Mouse (Mus musculus) right cerebral cortex, postnatal 36 days (tissue): Measurements from ENCODE around the gene Ccr6.

Experiments
- DNase-seq, 2 experiments: peaks; one replicate each; pipeline ENCODE4 v3.0.0; 2022; ENCODE audit warnings: low spot score in 2 of 2, mixed read lengths in 1 of 2

The Ccr6 gene

DNA sequence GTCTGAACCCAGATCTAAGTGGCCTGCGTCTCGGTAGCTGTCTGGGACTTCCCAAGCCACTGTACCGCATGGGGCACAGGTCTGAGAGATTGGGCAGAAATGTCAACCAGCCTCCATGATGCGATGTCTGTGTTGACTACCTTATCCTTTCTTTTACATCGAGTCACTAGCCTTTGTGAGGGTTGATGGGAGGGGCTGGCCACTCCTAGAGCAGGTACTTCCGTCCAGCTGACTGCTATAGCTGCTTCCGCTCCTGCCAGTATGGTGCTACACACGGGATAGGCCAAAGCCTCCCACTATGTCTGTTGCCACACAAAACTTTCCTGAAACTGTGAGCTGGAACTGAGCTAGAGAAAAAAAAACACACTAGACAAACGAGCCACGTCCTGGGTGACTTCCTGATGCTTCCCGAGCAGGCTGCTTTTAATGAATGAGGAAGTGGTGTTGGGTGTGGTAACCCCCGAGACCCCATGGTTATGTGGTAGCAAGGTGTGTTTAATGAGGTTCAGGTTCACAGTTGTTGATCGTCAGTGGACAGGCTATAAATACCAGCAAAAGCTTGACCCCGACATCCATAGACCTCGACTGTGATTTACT is 2.1 kb upstream of the Ccr6 start:
- no peak for DNase-seq

DNA sequence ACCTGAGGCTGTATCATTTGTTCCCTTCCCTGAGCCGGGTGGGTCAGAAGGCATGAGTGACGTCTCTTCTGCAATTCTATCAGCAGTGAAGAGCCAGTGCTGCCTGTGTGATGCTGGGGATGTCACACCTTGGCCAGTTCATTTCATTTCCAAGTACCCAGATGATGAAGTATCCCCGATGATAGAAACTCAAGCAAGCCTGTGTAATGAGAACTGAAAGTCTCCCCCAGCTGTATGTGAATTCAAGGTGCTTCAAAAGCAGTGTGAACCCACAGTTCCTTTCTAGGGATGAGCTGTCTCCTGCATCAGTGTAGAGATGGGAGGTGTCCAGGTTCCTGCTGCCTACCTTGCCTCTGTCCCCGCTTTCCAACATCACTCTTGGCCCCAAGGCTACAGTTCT is 1.3 kb upstream of the Ccr6 start:
- no peak for DNase-seq

DNA sequence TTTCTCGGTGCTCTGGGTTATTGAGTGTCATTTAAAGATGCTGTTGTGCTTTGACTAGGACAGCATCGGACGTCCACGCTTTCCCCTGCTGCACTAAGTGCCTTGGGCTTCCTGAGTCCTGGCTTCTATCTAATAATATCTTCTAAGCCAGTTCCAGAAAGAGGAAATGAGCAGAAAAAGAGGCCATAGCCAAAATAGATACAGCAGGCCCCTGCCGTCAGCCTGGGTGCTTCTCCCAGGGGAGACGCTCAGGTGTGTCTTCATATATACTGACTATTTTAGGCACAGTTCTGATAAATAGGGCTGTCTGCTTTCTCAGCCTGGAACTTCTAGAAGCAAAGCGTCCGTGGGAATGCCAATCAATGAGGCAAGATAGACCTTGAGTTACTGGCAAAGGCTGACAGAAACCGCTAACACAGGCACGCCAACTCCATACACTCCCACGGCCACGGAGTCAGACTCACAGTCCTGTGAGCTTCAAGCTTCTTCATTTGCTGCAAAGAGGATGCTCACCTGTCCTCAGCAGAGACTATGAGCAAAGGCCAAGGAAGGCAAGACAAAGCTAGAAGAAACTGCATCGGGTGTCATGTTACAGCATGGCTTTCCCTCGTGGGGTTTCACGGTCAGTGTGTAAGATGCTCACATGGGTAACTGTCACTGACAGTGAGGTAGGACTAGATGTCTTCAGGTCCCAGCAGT is 2.3 kb downstream of the Ccr6 start:
- no peak for DNase-seq

DNA sequence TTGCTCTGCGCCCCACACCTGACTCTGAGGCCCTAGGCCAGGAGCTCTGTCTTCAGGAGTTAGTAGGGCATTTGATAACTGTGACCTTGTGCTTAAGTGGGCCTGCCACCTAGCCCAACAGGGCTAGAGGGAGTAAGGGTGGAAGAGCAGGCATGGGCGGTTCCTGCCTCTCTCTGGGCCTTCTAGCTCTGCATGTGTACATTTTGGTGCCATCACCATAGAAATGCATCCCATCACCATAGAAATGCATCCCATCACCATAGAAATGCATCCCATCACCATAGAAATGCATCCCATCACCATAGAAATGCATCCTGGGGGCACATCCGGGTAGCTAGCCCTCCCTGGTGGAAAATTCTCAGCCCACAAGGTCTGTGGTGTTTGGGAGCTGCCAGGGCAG is 3.7 kb downstream of the Ccr6 start:
- no peak for DNase-seq

DNA sequence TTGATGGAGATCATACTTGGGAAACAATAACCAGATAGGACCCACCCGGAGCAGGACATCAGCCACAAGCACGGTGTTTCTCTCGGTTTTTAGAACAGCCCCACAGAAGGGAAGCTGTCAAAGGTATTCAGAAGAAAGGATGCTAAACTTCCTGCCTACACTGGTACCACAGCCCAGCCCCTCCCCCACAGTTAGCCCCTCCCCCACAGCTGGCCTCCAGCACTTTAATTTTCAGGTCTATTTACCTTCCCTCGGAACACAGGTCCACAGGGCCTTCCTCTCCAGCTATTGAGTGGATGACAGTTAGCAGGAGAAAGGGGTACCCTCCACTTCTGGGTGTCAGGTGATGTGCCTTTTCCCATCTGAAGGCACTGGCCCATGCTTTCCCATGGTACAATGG is 4.7 kb downstream of the Ccr6 start:
- no peak for DNase-seq

DNA sequence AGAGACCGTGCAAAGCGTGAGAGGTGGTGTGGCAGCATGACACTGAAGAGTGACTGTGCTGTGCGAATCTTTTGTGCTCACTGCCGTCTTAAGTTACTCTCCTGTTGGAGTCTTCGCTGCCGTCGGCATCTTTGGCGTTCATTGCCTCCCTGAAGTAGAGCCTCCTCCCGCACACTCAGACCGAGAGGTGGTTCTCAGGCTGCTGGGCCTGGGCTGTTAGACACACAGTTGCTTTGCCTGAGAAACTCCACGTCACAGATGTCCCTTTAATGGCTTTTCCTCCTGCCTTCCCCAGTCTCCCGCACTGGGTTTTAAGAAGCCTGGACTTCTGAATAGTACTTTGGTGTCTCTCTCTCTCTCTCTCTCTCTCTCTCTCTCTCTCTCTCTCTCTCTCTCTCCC is 5.8 kb downstream of the Ccr6 start:
- no peak for DNase-seq

DNA sequence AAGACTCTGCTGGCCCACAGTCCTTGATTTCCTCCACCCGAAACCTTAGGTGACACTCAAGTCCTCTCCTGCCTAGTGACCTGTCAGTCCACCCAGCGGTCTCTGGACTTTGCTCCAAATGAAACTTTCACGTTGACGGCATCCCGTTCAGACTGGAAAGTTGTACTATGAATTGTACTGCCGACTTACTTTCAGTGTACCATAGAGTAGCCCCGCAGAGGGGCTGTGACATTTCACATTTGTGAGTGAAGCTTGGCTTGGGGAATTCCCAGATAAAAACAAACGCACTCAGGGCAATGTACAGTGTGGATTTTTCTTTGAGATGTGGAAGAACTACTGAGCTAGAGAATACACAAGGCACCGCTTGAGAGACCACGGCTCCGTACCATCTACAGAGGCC is 6.3 kb downstream of the Ccr6 start:
- DNase-seq, result no peak

DNA sequence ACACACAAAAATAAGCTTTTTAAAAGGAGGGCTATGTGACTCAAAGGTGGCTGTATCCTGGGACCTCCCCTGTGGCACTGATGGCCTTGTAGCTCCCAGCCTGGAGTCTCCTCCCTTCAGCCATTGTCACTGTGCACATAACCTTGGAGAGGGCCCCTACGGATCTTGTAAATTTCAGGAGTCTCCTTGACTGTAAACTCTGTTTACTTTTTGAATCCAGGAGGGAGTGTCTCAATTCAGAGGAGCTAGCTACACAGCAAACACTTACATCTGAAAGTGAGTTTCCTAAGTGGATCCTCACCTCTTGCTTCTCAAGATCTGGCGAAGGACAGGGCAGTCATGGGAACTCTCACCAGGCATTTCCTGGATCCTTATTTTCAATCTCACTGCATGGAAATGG is 8.3 kb downstream of the Ccr6 start:
- DNase-seq, result no peak

DNA sequence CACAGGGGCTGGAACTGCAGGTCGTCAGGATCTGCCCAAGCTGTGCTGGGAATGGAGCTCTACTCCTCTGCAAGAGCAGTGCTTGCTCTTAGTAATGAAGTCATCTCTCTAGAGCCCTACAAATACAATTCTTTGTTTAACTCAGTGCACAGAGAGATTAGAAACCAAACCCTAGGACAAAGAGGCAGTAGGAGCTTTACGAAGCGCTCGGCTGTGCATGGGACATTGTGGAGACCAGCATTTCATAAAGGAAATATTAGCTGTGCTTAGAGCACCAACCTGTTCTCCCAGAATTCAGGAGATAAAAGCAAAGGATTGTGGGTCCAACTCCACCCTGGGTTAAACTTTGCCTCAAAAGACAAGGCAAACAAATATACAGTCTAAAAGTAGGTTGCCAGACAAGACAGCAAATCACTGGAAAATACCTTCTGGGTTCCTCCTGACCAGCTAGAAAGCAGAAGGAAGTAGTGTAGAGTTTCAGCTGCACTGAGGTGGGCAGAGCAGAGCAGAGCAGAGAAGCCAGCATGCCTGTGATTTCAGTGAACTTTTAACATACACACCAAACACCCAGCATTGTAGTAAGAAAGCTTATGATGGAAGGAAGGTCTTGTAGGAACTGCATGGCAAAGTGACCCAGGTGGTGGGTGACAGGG is 10.4 kb downstream of the Ccr6 start:
- DNase-seq, result no peak

DNA sequence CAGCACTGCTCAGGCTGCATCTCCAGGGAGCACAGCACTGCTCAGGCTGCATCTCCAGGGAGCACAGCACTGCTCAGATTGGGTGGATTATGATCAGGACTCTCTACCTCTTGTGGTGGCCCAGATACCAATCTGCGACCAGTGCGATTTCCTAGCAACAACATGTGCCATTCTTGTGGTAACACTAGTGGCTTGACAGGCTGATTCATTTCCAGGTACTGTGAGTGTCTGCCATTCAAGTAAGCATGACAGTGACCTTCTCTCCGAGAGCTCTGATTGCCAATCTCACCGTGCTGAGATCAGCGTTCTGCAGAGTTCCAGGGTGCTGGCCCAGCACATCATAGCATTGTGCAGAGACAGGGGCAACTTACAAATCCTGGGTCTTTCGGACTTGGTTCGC is 15.9 kb downstream of the Ccr6 start:
- no peak for DNase-seq

DNA sequence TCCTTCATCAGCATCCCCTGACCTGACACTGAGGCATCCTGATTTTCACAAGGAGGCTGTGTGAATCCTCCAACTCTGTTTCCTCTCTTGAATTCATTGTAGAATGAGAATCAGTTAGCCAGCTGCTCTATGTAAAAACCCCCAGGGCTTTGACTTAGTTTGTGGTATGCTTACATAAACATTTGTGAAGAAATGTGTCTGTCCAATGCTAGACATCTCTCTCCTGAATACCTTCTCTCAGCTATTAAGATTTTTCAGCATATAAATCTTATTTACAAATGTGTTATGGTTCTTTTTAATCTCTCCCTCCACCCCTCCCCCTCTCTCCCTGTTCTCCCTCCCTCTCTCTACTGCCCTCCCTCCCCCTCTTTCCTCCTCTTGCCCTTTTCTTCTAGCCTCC is 18.4 kb downstream of the Ccr6 start:
- no peak for DNase-seq

DNA sequence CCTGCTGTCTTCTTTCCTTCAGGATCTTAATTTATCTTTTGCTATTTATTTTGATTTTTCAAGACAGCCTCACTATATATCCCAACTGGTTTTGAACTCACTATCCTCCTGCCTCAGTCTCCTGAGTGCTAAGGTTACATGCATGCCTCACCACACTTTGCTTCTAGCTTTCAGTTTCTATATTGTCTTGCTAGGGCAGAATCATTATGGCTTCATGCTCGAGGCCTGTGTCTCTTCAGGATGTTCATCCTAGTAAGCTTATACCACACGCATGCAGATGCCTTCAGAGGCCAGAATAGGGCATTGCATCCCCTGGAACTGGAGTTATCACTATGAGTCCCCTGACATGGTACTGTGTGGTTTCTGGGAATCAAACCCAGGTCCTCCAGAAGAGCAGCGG is 19.1 kb downstream of the Ccr6 start:
- no peak for DNase-seq

DNA sequence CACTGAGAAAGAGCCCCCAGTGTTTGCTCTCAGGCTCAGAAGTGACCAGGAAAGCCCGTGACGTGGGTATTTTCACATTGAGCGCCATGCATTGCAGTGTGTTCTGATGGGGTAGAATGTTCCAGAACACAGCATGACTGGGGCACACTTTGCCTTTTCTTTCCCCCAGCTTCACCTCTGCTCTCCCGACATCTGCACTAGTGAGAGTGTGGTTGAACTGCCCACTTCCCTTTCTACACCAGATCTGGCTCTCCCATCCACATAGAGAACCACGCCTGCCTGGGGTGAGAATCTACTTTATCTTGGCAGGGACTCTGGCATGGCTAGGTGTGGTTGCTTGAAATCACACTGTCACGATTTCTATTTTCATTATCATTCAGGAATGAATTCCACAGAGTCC is 19.7 kb downstream of the Ccr6 start:
- DNase-seq, result no peak

DNA sequence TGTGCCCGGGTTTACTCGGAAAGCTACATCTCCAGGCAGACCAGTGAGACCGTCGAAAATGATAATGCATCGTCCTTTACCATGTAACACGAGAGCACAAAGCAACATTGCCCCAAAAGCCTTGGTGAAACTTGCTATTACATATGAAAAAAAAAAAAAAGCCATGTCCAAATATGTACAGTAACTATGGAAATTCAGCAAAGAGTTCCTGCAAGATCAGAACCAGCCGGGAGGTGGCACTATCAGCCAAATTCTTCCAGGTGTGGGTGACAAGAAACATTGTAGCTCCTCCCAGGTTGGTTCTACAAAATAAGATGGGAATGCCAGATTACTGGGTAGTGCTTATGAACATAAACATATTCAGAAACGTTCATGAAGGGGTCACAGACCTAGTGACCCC is 21.1 kb downstream of the Ccr6 start:
- DNase-seq, result no peak

DNA sequence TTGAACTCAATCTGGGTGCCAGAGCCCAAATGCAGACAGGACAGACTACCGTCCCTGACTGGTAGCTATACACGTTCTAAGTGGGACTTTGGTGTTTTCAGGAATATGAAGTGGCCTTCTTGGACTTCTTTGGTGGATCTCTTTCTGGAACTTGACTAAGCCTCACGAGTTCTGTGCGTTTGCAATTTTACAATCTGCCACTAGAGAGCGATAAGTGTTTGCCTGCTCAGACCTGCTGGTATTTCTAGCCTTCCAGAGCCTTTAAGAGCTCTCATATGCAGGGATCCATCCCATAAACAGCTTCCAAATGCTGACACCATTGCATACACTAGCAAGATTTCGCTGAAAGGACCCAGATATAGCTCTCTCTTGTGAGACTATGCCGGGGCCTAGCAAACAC is 28.8 kb downstream of the Ccr6 start:
- peak; percentile 14 to 50 for DNase-seq

DNA sequence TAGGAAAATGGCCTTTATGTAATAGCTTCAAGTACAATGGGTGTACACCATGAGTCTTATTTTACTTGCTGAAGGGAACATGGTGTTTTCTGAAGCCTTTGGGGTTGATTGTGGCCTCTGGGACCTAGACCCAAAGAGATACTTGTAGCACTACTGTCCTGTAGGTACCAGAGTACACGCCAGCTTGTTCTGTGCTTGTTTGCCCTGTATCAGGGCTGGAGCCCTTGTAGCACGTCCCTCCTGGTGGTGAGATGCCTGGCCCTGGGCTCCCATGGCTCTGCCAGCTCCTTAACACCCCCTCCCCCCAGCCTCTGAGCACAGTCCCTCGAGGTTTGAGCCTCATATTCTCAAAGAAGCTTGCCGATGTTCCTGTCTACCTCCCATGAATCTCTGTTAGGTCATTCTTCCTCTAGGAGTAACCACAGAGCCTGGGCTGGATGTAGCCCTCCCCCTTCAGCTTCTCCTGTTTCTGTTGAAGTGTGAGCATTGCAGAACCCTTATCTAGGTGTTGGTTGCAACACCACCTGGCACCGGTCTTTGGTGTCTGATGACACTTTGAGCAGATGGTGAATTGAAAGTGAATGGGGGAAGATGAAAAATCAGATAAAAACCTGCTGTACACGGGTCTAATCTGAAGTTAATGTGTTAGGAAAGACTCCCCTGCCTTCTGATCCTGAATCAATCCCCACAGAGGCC is 36.4 kb downstream of the Ccr6 start:
- DNase-seq, result no peak

DNA sequence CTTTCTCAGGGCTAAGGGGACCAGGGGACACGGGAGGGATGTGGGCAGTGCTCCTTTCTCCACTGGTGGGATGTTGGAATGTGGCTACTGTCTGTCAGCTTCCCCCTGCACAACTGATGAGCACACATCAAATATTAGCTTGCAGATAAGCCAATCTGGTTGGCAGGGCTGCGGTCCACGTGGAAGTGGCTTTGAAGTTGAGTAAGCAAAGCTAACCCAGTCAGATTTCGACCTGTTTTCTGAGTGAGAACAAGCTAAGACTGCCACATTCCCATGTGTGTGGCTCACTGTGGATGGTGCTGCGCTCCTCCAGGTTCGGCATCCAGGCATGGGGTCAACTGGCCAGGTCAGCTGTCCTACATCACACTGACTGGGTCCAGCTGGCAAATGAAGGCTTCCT is 37.1 kb downstream of the Ccr6 start:
- DNase-seq, result no peak

DNA sequence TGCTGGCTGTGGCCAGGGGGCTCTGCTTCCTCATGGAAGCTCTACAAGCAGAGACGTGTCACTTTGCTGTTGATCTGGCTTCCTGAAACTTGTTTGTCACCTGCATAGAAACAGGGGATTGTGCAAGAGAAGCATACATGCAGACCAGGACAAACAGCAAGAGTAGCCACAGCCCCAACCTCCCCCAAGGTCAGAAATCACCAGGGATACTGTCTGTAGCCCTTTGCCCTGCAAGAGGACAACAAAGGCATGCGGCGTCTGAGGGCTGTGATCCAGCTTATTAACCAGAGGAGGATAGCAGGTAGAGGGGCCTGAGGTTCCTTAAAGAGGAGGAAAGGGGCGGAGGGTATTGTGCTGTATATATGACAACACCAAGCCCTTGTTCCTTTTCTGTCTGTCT is 40.2 kb downstream of the Ccr6 start:
- DNase-seq, result no peak

DNA sequence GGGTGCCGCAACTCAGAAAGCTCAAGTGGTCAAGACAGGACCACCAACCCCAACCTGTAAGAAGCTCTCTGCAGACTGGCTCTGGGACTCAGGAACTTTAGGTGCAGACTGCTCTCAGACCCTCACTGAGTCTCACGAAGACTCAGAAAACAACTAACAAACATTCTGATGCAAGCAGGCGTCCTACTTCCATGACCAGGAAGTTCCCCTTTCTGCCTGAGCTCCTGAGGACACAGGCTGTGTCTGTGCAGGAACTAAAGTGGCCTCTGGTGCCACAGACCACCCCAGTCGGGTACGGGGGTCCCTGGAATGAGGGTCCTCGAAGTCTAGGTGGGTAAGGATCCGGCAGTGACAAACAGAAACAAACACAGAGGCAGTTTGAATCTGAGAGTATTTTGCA is 40.8 kb downstream of the Ccr6 start:
- no peak for DNase-seq

DNA sequence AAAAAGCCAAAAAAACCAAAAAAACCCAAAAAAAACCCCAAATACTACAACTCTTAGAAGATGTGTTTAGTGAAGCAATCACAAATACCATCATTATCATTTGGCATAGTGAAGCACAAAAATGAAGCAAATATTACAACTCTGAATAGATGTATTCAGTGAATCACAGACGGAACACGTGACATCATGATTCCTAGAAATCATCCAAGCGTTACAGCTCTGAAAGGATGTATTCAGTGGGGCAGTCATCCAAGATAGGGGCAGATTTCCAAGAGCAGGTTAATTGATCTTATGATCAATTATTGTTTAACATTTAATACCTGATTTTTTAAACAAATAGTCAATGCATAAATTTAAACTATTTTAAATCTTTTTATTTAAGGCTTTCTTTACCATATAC is 41.4 kb downstream of the Ccr6 start:
- DNase-seq, result no peak

DNA sequence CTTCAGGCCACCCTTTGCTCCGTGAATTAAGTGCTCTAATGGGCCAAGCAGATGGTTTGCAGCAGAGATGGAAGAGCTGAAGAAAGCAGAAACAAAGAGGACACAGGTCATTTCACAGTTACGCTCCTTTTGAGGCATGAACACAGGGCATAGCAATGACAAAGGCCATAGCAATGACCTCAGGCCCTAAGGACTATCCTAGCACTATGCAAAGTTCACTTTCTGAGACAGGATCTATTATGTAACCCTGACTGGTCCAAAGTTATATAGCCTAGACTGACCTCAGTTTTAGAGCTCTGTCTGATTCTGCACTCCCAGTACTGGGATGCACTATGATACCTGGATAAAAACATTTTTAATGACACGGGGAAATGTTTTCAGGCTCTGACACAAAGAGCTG is 42.5 kb downstream of the Ccr6 start:
- DNase-seq, result no peak

DNA sequence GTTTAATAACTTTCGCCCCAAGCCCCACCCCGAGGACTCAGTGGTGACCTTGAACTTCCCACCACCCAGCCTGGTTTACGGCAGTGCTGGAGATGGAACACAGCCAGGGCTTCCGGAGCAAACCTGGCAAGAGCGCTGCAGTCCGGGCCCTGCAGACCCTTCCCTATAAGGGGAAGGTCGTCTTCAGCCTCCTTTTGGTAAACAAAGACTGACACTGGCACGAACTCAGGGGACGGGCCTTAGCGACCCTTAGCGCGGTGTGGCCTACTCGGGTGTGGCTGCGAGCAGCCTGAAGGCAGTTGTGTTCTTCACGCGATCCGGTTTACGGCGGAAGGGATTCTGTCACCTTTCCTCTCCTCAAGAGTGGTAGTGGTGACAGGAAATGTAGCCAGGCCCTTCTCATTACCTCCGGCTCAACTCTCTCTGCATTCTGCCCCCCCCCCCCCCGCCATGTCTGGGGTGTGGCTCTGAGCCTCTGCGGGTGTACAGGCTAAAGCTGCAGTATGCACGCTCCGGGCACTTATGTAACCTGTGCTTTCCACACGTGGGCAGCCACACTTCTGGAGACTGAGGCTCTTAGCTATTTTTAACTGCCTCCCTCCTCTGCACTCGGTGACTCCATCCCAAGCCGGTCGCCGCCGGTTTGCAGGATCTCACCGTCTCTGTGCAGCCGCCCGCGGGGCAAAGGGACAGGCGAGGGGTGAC is 47.1 kb downstream of the Ccr6 start, which contains the start of gene Mpc1:
Mpc1 (plus strand) TSS at position 84 of the 705 bp plus-strand sequence.
- peak; percentile 92 to 94 for DNase-seq
